Mouse (Mus musculus) liver, adult 2 months (tissue): Measurements from ENCODE around the gene Mxd1.

Experiments
- CTCF ChIP-seq: fragments of 200-500 bp; IDR thresholded peaks from 2 replicates; pipeline ENCODE4 v1.5.1; 2011; ENCODE audit warnings: low read depth, low read length, control low read depth
- POLR2A ChIP-seq: fragments of 200-500 bp; IDR thresholded peaks from 2 replicates; pipeline ENCODE4 v1.6.1; 2011; ENCODE audit warnings: low read length, control low read depth; ENCODE audit not compliant: insufficient read depth; ENCODE audit errors: extremely low read depth

DNA sequence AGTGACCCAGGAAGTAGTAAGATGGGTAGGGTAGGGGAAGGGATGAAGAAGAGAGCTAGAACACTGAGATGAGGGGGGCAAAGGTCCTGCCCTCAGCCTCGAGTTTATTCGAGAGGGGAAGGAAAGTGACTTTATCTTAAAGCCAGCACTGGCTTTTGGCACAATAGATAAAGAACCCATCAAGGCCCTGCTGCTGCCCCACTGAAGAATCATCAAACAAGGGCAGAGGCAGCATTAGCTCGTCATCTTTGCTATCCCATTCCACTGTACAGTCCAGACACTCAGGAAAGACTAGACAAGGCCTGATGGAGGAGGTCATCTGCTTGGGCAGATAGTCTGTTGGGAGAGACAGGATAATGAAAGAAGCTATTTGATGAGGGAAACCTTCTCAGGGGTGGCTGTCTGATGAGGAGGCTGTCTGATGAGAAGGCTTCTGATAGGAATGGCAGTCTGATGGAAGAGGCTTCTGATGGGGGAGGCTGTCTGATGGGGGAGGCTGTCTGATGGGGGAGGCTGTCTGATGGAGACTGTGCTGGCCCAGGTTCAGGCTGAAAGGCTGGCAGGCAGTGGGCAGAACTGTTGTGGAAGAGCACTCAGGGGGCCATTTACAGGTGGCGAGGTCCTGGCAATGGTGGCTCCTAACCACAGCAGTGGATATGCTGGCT lies 31.7 kb downstream of the Mxd1 start:
- TF ChIP-seq POLR2A, result no peak
- TF ChIP-seq CTCF, result no peak
